Mouse (Mus musculus) neural tube, embryonic 12.5 days (tissue): Measurements from ENCODE around the gene Tmem209. TPM values are rescaled to one million over a fixed set of nuclear protein-coding genes. Genes with fewer than 3 reads are reported as not detected.

Experiments
- ATAC-seq: fragments of 200-750 bp; cut with Nextera tagmentation; 2 replicates; pipeline ENCODE4 v1.8.0; 2017; ENCODE audit warnings: low read depth, mild to moderate bottlenecking, moderate TSS enrichment, moderate library complexity; ENCODE audit not compliant: low FRiP score
- H3K27ac ChIP-seq: fragments of 300-500 bp; sonication (generic); 2 replicates; pipeline ENCODE4 v1.5.1; 2016
- H3K27me3 ChIP-seq: fragments of 300-500 bp; sonication (generic); replicated peaks from 2 replicates; pipeline ENCODE4 v1.6.1; 2016; ENCODE audit warnings: mild to moderate bottlenecking
- H3K36me3 ChIP-seq: fragments of 300-500 bp; sonication (generic); 2 replicates; pipeline ENCODE4 v1.6.1; 2016; ENCODE audit warnings: mild to moderate bottlenecking
- H3K4me1 ChIP-seq: fragments of 300-500 bp; sonication (generic); 2 replicates; pipeline ENCODE4 v1.6.1; 2016
- H3K4me2 ChIP-seq: fragments of 300-500 bp; sonication (generic); replicated peaks from 2 replicates; pipeline ENCODE4 v1.6.1; 2016; ENCODE audit warnings: mild to moderate bottlenecking
- H3K4me3 ChIP-seq: fragments of 300-500 bp; sonication (generic); 2 replicates; pipeline ENCODE4 v1.5.1; 2016
- H3K9ac ChIP-seq: fragments of 300-500 bp; sonication (generic); 2 replicates; pipeline ENCODE4 v1.6.1; 2016; ENCODE audit warnings: mild to moderate bottlenecking
- H3K9me3 ChIP-seq: fragments of 300-500 bp; sonication (generic); 2 replicates; pipeline ENCODE4 v1.6.1; 2016; ENCODE audit warnings: mild to moderate bottlenecking
- WGBS: fragments of 180-500 bp; shearing (Covaris S2); methylation state at CpG from one replicate; pipeline ENCODE4 v1.1.7; 2016; 5-methylcytosine and 5-hydroxymethylcytosine counted together
- polyA plus RNA-seq: library from polyadenylated mRNA; unstranded; fragments of >200 nt; fragmentation: Nextera tagmentation; extraction: Ambion mirVana; gene quantifications from 2 replicates; pipeline ENCODE4 v1.2.1, GENCODE M21; 2016

Gene Tmem209
- polyA plus RNA-seq = 35.1 and 35.9 TPM in 2 replicates

DNA sequence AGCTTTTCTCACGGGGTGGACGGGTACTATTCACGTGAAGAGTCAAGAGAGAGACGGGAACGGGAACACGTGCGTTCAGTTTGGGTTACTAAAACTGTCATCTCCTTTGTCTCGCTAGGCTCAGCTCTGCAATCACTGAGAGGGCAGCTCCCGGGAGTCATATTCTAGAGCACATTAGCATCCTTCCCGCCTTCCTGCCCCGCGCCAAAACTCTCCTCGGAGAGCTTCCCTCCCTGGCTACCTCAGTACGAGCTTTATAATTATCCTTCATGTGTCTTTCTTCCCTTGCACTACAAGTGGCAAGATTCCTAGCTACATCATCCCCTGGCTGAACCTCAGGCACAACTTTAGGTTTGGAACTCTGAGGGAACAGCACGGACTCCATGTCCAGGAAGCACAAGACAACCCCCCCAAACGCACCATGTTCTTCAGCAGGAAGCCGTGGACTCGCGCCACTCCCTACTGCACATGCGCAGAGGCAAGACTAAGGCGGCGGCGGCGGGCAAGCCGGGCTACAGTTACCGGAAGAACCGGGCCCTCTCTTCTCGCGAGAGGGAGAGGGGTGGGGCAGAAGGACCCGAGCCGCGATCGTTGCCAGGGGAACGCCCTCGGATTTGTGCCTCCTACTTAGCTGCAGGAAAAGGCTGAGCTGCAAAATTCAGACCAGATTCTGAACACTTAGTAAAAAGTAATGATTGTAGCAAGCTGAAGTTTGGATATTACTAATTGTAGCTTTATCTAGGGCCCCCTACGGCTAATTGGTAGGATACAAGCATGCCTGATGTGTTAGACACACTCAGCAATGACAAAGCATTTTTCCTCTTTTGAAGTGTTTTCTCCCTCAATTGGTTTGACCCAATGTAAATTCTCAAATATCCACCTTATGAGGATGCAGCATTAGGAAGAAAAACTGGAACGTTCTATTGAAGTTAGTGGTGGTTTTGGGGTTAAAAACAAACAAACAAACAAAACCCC, at the start of gene Tmem209, which contains the start of gene Ssmem1:
Tmem209 (minus strand) TSS at position 519 of the 975 bp plus-strand sequence.
Ssmem1 (plus strand) TSS at position 585 of the 975 bp plus-strand sequence.
- Histone ChIP-seq H3K27ac (peak within 1 kb of the TSS; percentile 13), H3K36me3 (peaks cover 12% of the 10 kb centered on the region), H3K9me3 (no peaks in the 10 kb centered on the region), H3K4me3 (peak within 1 kb of the TSS; percentile 40), H3K4me1 (peaks cover 5% of the 10 kb centered on the region), H3K4me2 (peak within 1 kb of the TSS; percentile 72), H3K9ac (peak within 1 kb of the TSS; percentile 53), H3K27me3 (no peaks in the 10 kb centered on the region)
- peak; percentile 98 for ATAC-seq
- WGBS = under 1% methylated on average over 37 of the region's 37 CpGs

DNA sequence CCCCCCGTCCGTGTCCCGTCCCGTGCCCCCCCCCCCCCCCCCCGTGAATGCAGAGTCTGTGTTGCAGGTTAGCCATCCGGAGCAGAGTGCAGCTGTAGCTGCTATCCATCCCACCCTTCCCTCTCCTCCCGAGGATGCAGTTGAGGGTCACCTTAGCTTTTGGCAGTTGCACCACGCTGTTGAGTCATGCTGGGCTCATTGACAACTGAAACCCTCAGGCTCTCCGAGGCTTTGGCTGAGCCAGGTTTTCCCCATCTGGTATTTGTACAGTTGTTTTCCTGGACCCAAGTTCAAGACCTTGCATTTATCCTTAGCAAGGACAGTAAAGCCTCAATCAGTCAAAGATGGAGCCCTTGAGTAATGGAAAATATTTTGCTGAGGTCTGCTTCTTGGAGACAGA, 46.5 kb upstream of the Tmem209 start:
- Histone ChIP-seq H3K4me3 (no peak overlapping the region), H3K36me3 (no peaks in the 10 kb centered on the region), H3K4me1 (peaks cover 6% of the 10 kb centered on the region; the same call in 1 of the 2 replicates), H3K27ac (no peak overlapping the region), H3K27me3 (no peaks in the 10 kb centered on the region), H3K9me3 (no peaks in the 10 kb centered on the region), H3K9ac (no peak overlapping the region), H3K4me2 (no peak overlapping the region)
- WGBS = 20% methylated on average over 4 of the region's 9 CpGs
- no peak for ATAC-seq

DNA sequence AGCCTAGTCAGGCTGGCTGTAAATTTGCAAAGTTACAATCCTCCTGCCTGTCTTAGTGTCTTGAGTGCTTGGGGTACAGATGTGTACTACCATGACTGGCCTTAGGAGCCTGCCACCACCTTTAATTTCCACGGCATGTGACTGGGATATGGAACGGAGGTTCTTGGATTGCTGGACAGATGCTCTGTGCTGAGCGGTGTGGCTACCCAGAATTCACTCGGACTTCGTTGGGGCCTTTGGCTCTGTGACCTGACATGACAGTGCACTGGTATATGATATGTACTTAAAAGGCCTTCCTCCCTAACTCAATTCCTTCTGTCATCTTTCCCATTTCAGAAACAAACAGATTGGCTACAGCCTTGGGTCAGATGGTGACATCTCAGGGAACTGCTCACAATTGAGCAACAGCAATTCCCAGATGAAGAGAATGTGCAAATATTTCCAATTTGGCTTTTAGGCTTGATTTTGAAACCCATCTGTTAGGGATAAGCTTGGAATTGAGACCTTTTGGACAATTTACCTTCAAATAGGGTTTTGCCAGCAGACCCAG, 45.1 kb upstream of the Tmem209 start:
- Histone ChIP-seq H3K4me2 (no peak overlapping the region), H3K9ac (no peak overlapping the region), H3K4me3 (no peak overlapping the region), H3K9me3 (no peaks in the 10 kb centered on the region), H3K4me1 (peaks cover 6% of the 10 kb centered on the region; the same call in 1 of the 2 replicates), H3K27me3 (no peaks in the 10 kb centered on the region), H3K36me3 (no peaks in the 10 kb centered on the region), H3K27ac (no peak overlapping the region)
- no peak for ATAC-seq
- WGBS = 92% methylated on average over 5 of the region's 5 CpGs

DNA sequence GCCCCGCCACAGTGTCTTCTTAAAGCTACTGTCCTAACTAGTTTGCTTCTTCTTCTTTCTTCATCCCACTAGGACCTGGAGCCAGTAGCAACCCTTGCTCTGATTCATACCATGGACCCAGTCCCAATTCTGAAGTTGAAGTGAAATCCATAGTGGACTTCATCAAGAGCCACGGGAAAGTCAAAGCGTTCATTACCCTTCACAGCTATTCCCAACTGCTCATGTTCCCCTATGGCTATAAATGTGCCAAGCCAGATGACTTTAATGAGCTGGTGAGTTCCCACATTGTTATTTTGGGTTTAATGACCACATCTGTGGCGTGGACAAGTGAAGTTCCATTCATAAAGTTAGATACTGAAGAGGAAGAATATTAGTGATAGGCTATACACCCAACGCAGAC, 44.5 kb upstream of the Tmem209 start:
- 77% methylated on average over 5 of the region's 5 CpGs for WGBS
- Histone ChIP-seq H3K36me3 (no peaks in the 10 kb centered on the region), H3K27me3 (no peaks in the 10 kb centered on the region), H3K4me3 (no peak overlapping the region), H3K9me3 (no peaks in the 10 kb centered on the region), H3K9ac (no peak overlapping the region), H3K4me1 (peaks cover 12% of the 10 kb centered on the region), H3K4me2 (no peak overlapping the region), H3K27ac (no peak overlapping the region)
- no peak for ATAC-seq

DNA sequence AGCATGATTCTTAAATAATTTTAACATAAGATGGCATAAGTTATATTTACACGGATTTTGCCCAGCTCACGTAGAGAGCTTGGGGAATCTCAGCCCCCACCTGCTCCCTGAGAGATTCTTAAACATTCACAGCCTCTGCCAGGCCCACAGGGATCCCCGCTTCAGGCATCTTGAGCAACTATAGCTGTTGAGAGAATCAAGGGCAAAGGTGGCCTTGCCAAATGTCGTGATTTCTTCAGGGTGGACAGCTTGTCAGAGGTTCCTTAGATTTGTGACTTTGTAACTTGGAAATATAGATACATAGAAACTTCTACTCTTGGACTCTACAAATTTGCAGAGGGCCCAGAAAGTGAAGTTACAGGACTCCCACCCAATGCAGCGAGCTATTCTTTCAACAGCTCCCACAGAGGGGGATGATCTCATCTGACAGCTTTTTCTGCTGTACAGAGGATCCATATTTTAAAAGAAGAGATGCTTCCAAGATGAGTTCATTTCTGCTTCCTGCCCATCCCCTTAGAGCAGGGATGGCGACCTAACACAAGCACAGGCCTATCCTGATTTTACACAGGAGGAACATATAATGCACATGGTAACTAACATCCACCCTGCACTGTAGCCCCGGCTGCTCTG, 43.9 kb upstream of the Tmem209 start:
- no peak overlapping the region for H3K27ac ChIP-seq

DNA sequence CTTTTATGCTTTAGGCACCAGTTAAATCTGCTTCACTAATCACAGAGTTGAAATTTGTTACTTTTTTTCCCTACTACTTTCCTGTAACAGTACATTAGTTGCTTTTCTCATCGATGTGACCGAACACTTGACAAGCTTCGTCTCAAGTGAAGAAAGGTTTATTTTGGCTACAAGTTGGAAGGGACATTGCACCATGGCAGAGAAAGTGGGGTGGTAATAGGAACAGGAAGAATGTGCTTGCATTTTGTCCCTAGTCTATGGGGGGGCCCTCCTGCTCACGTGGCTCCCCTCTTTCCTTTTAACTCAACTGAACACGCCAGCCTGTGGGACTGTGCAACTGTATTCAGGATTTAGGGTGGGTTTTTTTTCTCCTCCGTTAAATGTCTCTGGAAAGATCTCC, 43.0 kb upstream of the Tmem209 start:
- ATAC-seq = no peak
- H3K4me2 ChIP-seq = no peak overlapping the region
- H3K9me3 ChIP-seq = no peaks in the 10 kb centered on the region
- no peaks in the 10 kb centered on the region for H3K27me3 ChIP-seq
- WGBS = 59% methylated on average over 6 of the region's 6 CpGs
- H3K36me3 ChIP-seq = no peaks in the 10 kb centered on the region
- H3K27ac ChIP-seq = no peak overlapping the region
- H3K4me3 ChIP-seq = no peak overlapping the region
- no peak overlapping the region for H3K9ac ChIP-seq
- H3K4me1 ChIP-seq = peaks cover 18% of the 10 kb centered on the region

More for the DNA sequence above, 43.9 kb upstream of the Tmem209 start:
- H3K27me3 ChIP-seq = no peaks in the 10 kb centered on the region
- no peaks in the 10 kb centered on the region for H3K36me3 ChIP-seq
- no peaks in the 10 kb centered on the region for H3K9me3 ChIP-seq
- H3K4me2 ChIP-seq = no peak overlapping the region
- 82% methylated on average over 7 of the region's 7 CpGs for WGBS
- no peak overlapping the region for H3K9ac ChIP-seq
- no peak for ATAC-seq
- no peak overlapping the region for H3K4me3 ChIP-seq
- peaks cover 14% of the 10 kb centered on the region for H3K4me1 ChIP-seq

DNA sequence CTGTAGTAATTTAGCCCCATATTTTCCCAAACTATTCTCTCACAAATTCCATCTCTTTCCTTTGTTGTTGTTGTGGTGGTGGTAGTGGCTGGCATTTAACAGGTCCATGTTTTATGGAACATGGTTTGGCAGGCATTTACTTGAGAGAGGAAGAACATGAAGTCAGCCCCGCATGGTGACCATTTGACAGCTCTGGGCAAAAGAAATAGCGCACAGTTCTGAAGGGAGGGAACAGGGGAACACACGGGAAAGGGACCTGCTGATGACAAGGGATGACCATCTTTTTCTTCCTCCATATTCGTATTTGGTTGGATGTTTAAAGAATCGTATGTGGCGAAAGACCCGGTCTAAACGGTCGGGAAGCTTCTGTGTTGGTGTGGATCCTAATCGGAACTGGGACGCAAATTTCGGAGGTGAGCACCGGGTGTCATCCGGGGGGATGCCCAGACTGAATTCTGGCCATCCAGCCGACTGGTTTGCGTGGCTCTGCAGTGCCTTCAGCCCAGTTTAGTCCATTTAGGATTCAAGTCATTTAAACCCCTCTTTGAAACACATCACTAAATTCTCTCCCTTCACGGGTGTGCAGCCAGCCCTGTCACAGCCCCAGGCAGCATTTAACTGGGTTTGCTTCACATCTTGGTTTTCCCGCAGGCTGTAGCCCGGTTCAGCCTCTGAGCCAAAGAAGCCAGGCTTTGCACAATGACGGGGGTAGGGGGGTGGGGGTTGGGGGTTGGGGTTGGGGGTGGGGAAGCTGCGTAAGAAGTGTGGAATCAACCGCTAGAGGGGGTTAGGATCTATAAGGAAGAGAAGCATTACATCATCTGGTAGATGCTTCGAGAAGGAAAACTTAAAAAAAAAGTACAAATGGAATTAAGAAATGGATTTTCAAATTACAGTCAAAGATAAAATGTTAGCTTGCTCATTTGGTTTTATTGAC, 42.3 kb upstream of the Tmem209 start:
- peak overlapping the region; percentile 40 for H3K4me2 ChIP-seq
- H3K4me3 ChIP-seq = no peak overlapping the region
- H3K27ac ChIP-seq = no peak overlapping the region
- H3K9ac ChIP-seq = no peak overlapping the region
- ATAC-seq = peak; percentile 59; the same call in 1 of the 2 replicates
- H3K4me1 ChIP-seq = peaks cover 19% of the 10 kb centered on the region
- H3K36me3 ChIP-seq = no peaks in the 10 kb centered on the region
- no peaks in the 10 kb centered on the region for H3K27me3 ChIP-seq
- WGBS = 20% methylated on average over 23 of the region's 23 CpGs
- no peaks in the 10 kb centered on the region for H3K9me3 ChIP-seq

DNA sequence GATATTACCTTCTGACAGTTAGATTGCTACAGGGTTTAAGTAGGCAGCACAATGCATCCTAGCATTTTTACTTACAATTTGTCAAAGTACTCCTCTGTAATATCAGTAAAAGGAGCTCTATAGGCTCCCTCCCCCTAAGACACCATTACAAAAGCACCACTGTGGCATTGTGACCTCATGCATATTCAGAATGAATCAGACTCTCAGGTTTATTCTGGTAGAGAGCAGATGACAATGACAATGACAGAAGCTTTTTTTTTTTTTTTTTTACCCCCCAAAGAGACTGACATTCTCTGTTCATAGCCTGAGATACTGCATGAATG, 41.6 kb upstream of the Tmem209 start:
- Histone ChIP-seq H3K27ac (no peak overlapping the region), H3K9ac (no peak overlapping the region), H3K4me3 (no peak overlapping the region), H3K4me1 (peaks cover 25% of the 10 kb centered on the region), H3K4me2 (no peak overlapping the region), H3K36me3 (no peaks in the 10 kb centered on the region), H3K9me3 (no peaks in the 10 kb centered on the region), H3K27me3 (no peaks in the 10 kb centered on the region)
- no peak for ATAC-seq

DNA sequence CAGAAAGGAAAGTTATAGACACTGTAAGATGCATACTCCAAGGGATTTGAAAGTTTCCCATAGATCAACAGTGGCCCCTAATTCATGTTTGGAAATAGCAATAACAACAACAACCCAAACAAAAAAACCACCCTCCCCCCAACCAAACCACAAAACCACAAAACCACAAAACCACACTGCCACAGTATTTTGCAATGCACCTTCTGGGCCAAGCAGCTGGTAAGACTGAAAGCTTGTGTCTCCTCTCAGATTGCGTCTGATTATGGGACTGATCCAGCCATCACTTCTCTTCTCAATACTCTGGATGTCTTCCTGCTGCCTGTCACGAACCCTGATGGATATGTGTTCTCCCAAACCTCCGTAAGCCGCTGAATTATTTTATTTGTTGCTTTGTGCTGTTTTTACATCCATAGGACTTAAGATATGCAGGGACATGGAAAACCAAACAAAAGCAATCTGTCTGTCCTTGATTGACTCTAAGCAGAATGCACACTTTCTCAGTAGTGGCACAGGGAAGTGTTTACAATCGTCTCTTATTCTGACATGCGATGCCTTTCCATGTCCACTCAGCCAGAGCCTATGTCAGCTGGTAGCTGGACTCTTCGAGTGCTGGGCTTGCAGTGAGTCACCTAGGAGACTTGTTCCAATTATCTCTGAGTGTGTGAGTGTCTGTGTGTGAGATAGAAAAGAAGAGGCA, 41.1 kb upstream of the Tmem209 start:
- H3K4me1 ChIP-seq = peaks cover 30% of the 10 kb centered on the region
- no peak overlapping the region for H3K4me2 ChIP-seq
- H3K9ac ChIP-seq = no peak overlapping the region

DNA sequence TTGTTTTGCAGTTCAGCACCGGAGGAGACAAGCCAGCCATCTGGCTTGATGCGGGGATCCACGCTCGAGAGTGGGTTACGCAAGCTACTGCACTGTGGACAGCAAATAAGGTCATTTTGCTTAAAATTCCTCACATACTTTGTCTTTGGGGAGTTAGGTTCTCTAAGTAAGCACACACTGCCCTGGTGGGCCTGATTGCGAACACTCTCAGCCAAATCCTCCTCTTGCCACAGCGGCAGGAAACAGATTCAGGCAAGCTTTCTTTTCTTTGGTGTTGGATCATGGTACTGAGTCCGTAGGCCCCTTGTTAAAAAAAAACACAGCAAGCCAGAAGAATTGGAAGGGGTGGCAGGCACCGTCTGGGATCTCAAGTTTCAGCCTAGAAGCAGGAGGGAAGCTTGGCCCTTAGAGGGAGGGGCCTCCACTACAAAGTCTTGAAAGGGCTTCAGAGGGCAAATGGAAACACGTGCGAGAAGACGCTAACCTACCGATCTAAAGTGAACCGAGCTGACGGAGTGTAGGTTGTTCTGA, 39.7 kb upstream of the Tmem209 start:
- H3K4me2 ChIP-seq = 0 out of 2 replicates have a peak overlapping the region, but pooled peaks have one; percentile 18
- H3K4me3 ChIP-seq = no peak overlapping the region
- H3K9ac ChIP-seq = no peak overlapping the region; the same call in 1 of the 2 replicates
- no peaks in the 10 kb centered on the region for H3K9me3 ChIP-seq
- ATAC-seq = no peak
- no peaks in the 10 kb centered on the region for H3K36me3 ChIP-seq
- H3K27ac ChIP-seq = peak overlapping the region; percentile 33; the same call in 1 of the 2 replicates
- no peaks in the 10 kb centered on the region for H3K27me3 ChIP-seq
- peaks cover 30% of the 10 kb centered on the region for H3K4me1 ChIP-seq
- WGBS = 25% methylated on average over 15 of the region's 15 CpGs

More for the DNA sequence above, 41.1 kb upstream of the Tmem209 start:
- no peaks in the 10 kb centered on the region for H3K27me3 ChIP-seq
- H3K4me3 ChIP-seq = no peak overlapping the region
- WGBS = 70% methylated on average over 7 of the region's 7 CpGs
- H3K27ac ChIP-seq = no peak overlapping the region
- H3K36me3 ChIP-seq = no peaks in the 10 kb centered on the region
- no peaks in the 10 kb centered on the region for H3K9me3 ChIP-seq
- no peak for ATAC-seq
